Mouse (Mus musculus) T-cell, adult 2 months (primary cell): ENCODE measurements around the gene Extl1.
A peak's percentile ranks its signal among the peaks of the same experiment; 100 is the strongest.
"Not testable (repeated sequence)": the region's sequence is repeated elsewhere in the genome, so short reads cannot be mapped to it uniquely, and the experiment has no call there.

Experiments
- DNase-seq: peaks from one replicate; pipeline ENCODE4 v3.0.0; 2022; ENCODE audit warnings: low spot score

Gene Extl1

GRCm38 (mm10) chr4:134383750-134384149 lies at the start of gene Extl1:
TSS of gene Extl1 (minus strand) at chr4:134383850.
- DNase-seq = not testable (repeated sequence)

GRCm38 (mm10) chr4:134432686-134433360 lies 49.2 kb upstream of the Extl1 start:
- no peak for DNase-seq

GRCm38 (mm10) chr4:134430381-134431004 lies 46.8 kb upstream of the Extl1 start:
- DNase-seq = no peak

GRCm38 (mm10) chr4:134425088-134425487 lies 41.4 kb upstream of the Extl1 start:
- DNase-seq = no peak

GRCm38 (mm10) chr4:134423949-134424348 lies 40.3 kb upstream of the Extl1 start:
- no peak for DNase-seq

- no peak for DNase-seq
These were observed 38.3 kb upstream of the Extl1 start for GRCm38 (mm10) chr4:134421971-134422370.

- no peak for DNase-seq
These were observed 33.5 kb upstream of the Extl1 start for GRCm38 (mm10) chr4:134417111-134417510.

- DNase-seq = no peak
These were observed 33.0 kb upstream of the Extl1 start for GRCm38 (mm10) chr4:134416602-134417001.

GRCm38 (mm10) chr4:134416177-134416576 lies 32.5 kb upstream of the Extl1 start:
- DNase-seq = no peak

GRCm38 (mm10) chr4:134409286-134409685 lies 25.6 kb upstream of the Extl1 start:
- DNase-seq = peak; percentile 31

- DNase-seq = no peak
These were observed 20.1 kb upstream of the Extl1 start for GRCm38 (mm10) chr4:134403721-134404120.

GRCm38 (mm10) chr4:134402571-134403262 lies 19.1 kb upstream of the Extl1 start:
- DNase-seq = peak; percentile 6

- DNase-seq = no peak
These were observed 18.4 kb upstream of the Extl1 start for GRCm38 (mm10) chr4:134401856-134402570.

GRCm38 (mm10) chr4:134401181-134401661 lies 17.6 kb upstream of the Extl1 start:
- peak; percentile 39 for DNase-seq

GRCm38 (mm10) chr4:134400206-134400605 lies 16.6 kb upstream of the Extl1 start:
- no peak for DNase-seq

GRCm38 (mm10) chr4:134397732-134398131 lies 14.1 kb upstream of the Extl1 start:
- no peak for DNase-seq

GRCm38 (mm10) chr4:134397121-134397520 lies 13.5 kb upstream of the Extl1 start:
- no peak for DNase-seq

- peak; percentile 95 for DNase-seq
These were observed 12.6 kb upstream of the Extl1 start, which contains the start of gene Pafah2 for GRCm38 (mm10) chr4:134395977-134396825. TSS of gene Pafah2 (plus strand) at chr4:134396320.

- DNase-seq = no peak
These were observed 11.5 kb upstream of the Extl1 start for GRCm38 (mm10) chr4:134395142-134395541.

- peak; percentile 19 for DNase-seq
These were observed 9.4 kb upstream of the Extl1 start for GRCm38 (mm10) chr4:134393026-134393425.

GRCm38 (mm10) chr4:134392595-134392994 lies 8.9 kb upstream of the Extl1 start:
- peak; percentile 51 for DNase-seq
